Mouse (Mus musculus): ENCODE data around the gene Myo5a. TPM values are rescaled to one million over a fixed set of nuclear protein-coding genes. Genes with fewer than 3 reads are reported as not detected.
"Not testable (repeated sequence)": the region's sequence is repeated elsewhere in the genome, so short reads cannot be mapped to it uniquely, and the experiment has no call there.

The Myo5a gene
- total RNA-seq, 2 experiments from 2014 or later = 307 to 308 TPM

- intact Hi-C loops (cut with DNase I) = no loop called here
These were observed 167.4 kb downstream of the Myo5a start for GRCm38 (mm10) chr9:75238179-75238578.

GRCm38 (mm10) chr9:75243052-75243451 lies 172.2 kb downstream of the Myo5a start:
- H3K4me3 ChIP-seq = no peak overlapping the region
- DNase-seq (ENCODE audit: extremely low spot score in 1 of 2, low spot score in 2 of 2) = no peak
- H3K27ac ChIP-seq = peak overlapping the region; percentile 93
- intact Hi-C loops (cut with DNase I) = loop anchor here (1.0 kb wide), 1 partner anchor 11 kb away; no protein-coding TSS in a partner anchor
- no peak for TF ChIP-seq CTCF (IDR thresholded peaks at IDR 0.05)

More at GRCm38 (mm10) chr9:75238179-75238578, 167.4 kb downstream of the Myo5a start:
- H3K4me3 ChIP-seq = no peak overlapping the region
- TF ChIP-seq CTCF (IDR thresholded peaks at IDR 0.05) = no peak
- no peak for DNase-seq (ENCODE audit: extremely low spot score in 1 of 2, low spot score in 2 of 2)
- no peak overlapping the region for H3K27ac ChIP-seq

GRCm38 (mm10) chr9:75243730-75244406 lies 173.1 kb downstream of the Myo5a start:
- H3K27ac ChIP-seq = peak overlapping the region; percentile 93

GRCm38 (mm10) chr9:75244527-75244926 lies 173.7 kb downstream of the Myo5a start:
- Histone ChIP-seq H3K4me3 (no peak overlapping the region), H3K27ac (peak overlapping the region; percentile 93)
- intact Hi-C loops (cut with DNase I) = no loop called here
- peak; percentile 47 for TF ChIP-seq CTCF (IDR thresholded peaks at IDR 0.05)
- no peak for DNase-seq (ENCODE audit: extremely low spot score in 1 of 2, low spot score in 2 of 2)

More at GRCm38 (mm10) chr9:75243730-75244406, 173.1 kb downstream of the Myo5a start:
- TF ChIP-seq CTCF (IDR thresholded peaks at IDR 0.05) = no peak
- no peak overlapping the region for H3K4me3 ChIP-seq
- intact Hi-C loops (cut with DNase I) = loop anchor here (1.0 kb wide), 1 partner anchor 10 kb away; no protein-coding TSS in a partner anchor
- no peak for DNase-seq (ENCODE audit: extremely low spot score in 1 of 2, low spot score in 2 of 2)

- intact Hi-C loops (cut with DNase I) = loop anchor here (5.0 kb wide), 1 partner anchor 34 kb away; no protein-coding TSS in a partner anchor
- Histone ChIP-seq H3K4me3 (no peak overlapping the region), H3K27ac (peak overlapping the region; percentile 93)
- no peak for DNase-seq (ENCODE audit: extremely low spot score in 1 of 2, low spot score in 2 of 2)
- TF ChIP-seq CTCF (IDR thresholded peaks at IDR 0.05) = no peak
These were observed 175.5 kb downstream of the Myo5a start for GRCm38 (mm10) chr9:75246080-75246930.

GRCm38 (mm10) chr9:75247870-75248269 lies 177.1 kb downstream of the Myo5a start:
- peak overlapping the region; percentile 93 for H3K27ac ChIP-seq
- no peak for TF ChIP-seq CTCF (IDR thresholded peaks at IDR 0.05)
- H3K4me3 ChIP-seq = no peak overlapping the region
- no peak for DNase-seq (ENCODE audit: extremely low spot score in 1 of 2, low spot score in 2 of 2)
- intact Hi-C loops (cut with DNase I) = loop anchor here (1.0 to 5.0 kb wide), 2 partner anchors 36 to 52 kb away; no protein-coding TSS in a partner anchor

DNA sequence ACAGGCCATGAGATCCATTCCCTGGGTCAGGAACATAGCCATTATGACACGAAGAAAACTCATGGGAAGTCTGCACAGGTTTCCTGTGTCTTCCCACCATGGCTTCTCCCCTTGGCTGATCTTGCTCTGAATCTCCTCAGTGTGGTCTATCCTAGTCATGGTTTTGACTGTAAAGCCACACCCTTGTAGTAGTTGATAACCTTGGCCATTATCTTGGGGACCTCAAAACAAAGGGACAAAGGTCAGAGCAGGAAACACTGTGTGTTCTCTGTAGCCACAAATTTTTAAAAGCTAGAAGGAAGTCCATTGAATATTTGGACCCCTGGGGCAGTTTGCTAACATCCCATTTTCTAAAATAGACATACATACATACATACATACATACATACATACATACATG lies 177.5 kb downstream of the Myo5a start:
- no peak for TF ChIP-seq CTCF (IDR thresholded peaks at IDR 0.05)
- no peak for DNase-seq (ENCODE audit: extremely low spot score in 1 of 2, low spot score in 2 of 2)
- Histone ChIP-seq H3K27ac (peak overlapping the region; percentile 77), H3K4me3 (no peak overlapping the region)
- intact Hi-C loops (cut with DNase I) = loop anchor here (1.0 to 5.0 kb wide), 2 partner anchors 36 to 52 kb away; no protein-coding TSS in a partner anchor

- Histone ChIP-seq H3K27ac (peak overlapping the region; percentile 77), H3K4me3 (no peak overlapping the region)
- TF ChIP-seq CTCF (IDR thresholded peaks at IDR 0.05) = no peak
- intact Hi-C loops (cut with DNase I) = loop anchor here (1.0 to 5.0 kb wide), 2 partner anchors 37 to 53 kb away; no protein-coding TSS in a partner anchor
- no peak for DNase-seq (ENCODE audit: extremely low spot score in 1 of 2, low spot score in 2 of 2)
These were observed 178.1 kb downstream of the Myo5a start for GRCm38 (mm10) chr9:75248874-75249273.

- peak in 1 of 2 experiments; percentile 47 for DNase-seq (ENCODE audit: extremely low spot score in 1 of 2, low spot score in 2 of 2)
- H3K27ac ChIP-seq = peak overlapping the region; percentile 90
- intact Hi-C loops (cut with DNase I); H3K4me3 ChIP-seq: not testable (repeated sequence)
These were observed 182.3 kb downstream of the Myo5a start for GRCm38 (mm10) chr9:75253158-75253557.

DNA sequence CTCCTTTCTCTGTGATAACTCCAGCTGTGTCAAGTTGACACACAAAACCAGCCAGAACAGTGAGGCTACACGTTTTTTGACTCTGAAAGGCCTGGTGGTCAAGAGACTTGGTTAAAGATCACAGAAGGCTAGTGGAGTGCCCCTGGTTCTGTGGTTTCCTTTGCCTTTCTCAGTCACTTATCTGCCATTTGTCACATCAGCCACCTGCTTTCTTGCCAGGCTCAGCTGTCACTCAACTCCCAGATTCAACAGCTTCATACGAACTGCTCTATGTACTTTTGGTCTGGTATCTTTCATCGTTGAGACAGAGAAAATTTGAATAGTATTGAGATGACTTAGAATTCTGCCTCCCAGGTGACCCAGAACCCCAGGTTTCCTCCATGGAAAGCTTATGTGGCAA lies 183.0 kb downstream of the Myo5a start:
- intact Hi-C loops (cut with DNase I) = loop anchor here (1.0 kb wide), 1 partner anchor 10 kb away; no protein-coding TSS in a partner anchor
- no peak for TF ChIP-seq CTCF (IDR thresholded peaks at IDR 0.05)
- no peak for DNase-seq (ENCODE audit: extremely low spot score in 1 of 2, low spot score in 2 of 2)
- peak overlapping the region; percentile 90 for H3K27ac ChIP-seq
- no peak overlapping the region for H3K4me3 ChIP-seq

GRCm38 (mm10) chr9:75254196-75254955 lies 183.6 kb downstream of the Myo5a start:
- no peak overlapping the region for H3K4me3 ChIP-seq
- no peak for TF ChIP-seq CTCF (IDR thresholded peaks at IDR 0.05)
- intact Hi-C loops (cut with DNase I) = loop anchor here (1.0 kb wide), 1 partner anchor 11 kb away; no protein-coding TSS in a partner anchor
- DNase-seq (ENCODE audit: extremely low spot score in 1 of 2, low spot score in 2 of 2) = peak; percentile 61 to 66
- peak overlapping the region; percentile 90 for H3K27ac ChIP-seq

All from left cerebral cortex, adult 2 months (tissue).